Mouse (Mus musculus) bone marrow, adult 2 months (tissue): ENCODE data around the gene Tjap1.

Source experiments
- CTCF ChIP-seq: fragments of 200-500 bp; IDR thresholded peaks from 2 replicates; pipeline ENCODE4 v1.5.1; 2011; ENCODE audit warnings: low read length, control low read depth; ENCODE audit not compliant: control insufficient read depth, insufficient read depth
- POLR2A ChIP-seq: fragments of 200-500 bp; IDR thresholded peaks from 2 replicates; pipeline ENCODE4 v1.6.1; 2011; ENCODE audit warnings: low read depth, mild to moderate bottlenecking, control low read depth, low read length, borderline replicate concordance; ENCODE audit not compliant: control insufficient read depth

- TF ChIP-seq CTCF, result no peak
- TF ChIP-seq POLR2A, result no peak
These were observed 43.2 kb downstream of the Tjap1 start for GRCm38 (mm10) chr17:46239516-46240114.
